Mouse (Mus musculus): ENCODE results near the gene Maged2. TPM values are rescaled to one million over a fixed set of nuclear protein-coding genes. Genes with fewer than 3 reads are reported as not detected.

Gene Maged2
- total RNA-seq (2023), result 1 to 10 TPM; 1.1 to 1.4 TPM

GRCm38 (mm10) chrX:150814139-150814469 lies at the start of gene Maged2:
Gene Maged2, minus strand, starts transcription at chrX:150814345.

Other genes starting within 250 kb of the Maged2 start
- gene Pfkfb1, start 226.1 kb downstream of the Maged2 start, total RNA-seq (2023), result 1 to 10 TPM; 7.0 to 8.2 TPM
- 10 to 100 TPM; 15.0 to 20.9 TPM for gene Apex2, start 224.5 kb downstream of the Maged2 start, total RNA-seq (2023)
- gene Tro, start 156.8 kb downstream of the Maged2 start, total RNA-seq (2023), result not detected
- gene Gnl3l, start 203.0 kb upstream of the Maged2 start, total RNA-seq (2023), result 10 to 100 TPM; 49.6 to 49.9 TPM
- not detected for gene Fgd1, start 231.8 kb upstream of the Maged2 start, total RNA-seq (2023)

Measured in B cell, adult 67 days (primary cell).